Mouse (Mus musculus): ENCODE results near the gene Man1c1. TPM values are rescaled to one million over a fixed set of nuclear protein-coding genes. Genes with fewer than 3 reads are reported as not detected.

The Man1c1 gene
- polyA plus RNA-seq, 1 experiment, result 6.9 TPM

DNA sequence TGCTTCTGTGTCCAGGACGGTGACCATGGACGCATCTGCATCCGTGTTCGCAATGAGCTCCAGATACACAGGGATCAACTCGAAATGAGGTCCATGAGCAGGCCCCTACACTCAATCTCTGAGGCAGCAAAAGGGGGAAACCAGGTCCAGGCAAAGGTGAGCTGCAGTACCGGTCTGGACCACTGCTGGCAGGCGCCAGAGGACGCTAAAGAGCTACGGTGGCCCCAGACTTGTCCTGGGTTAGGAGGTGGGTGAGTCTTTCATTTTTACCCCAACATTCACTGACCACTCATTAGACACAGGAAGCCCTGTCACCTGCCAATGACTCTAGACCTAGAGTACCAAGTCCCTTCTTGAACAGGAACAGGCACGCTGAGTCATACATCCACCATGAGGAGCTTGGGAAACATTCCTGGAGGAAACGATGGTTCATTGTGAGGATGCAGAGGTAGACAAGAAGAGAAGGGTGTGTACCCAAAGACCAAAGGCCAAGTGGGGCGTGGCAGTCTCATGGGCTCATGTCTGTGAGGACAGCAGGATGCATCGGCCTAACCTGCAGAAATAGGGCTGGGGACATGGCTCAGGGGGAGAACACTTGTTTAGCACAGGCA, 21.8 kb upstream of the Man1c1 start:
- DNase-seq (ENCODE audit: low read depth in 1 of 2, low spot score in 2 of 2), result no peak
- H3K27ac ChIP-seq (ENCODE audit: insufficient read depth, low read length), result no peak overlapping the region
- no peak overlapping the region for H3K4me3 ChIP-seq (ENCODE audit: extremely low read depth, insufficient read depth, insufficient read length)
- H3K27me3 ChIP-seq (ENCODE audit: control insufficient read depth, insufficient read depth, low read length), result no peaks in the 10 kb centered on the region
- TF ChIP-seq CTCF (IDR thresholded peaks at IDR 0.05; ENCODE audit: extremely low read depth, insufficient read depth, insufficient read length, insufficient replicate concordance) (no peak), POLR2A (IDR thresholded peaks at IDR 0.05; ENCODE audit: low read depth, low read length) (no peak)
- H3K36me3 ChIP-seq (ENCODE audit: control insufficient read depth, insufficient read depth, low read length), result no peaks in the 10 kb centered on the region
- H3K4me1 ChIP-seq (ENCODE audit: control insufficient read depth, insufficient read depth, insufficient read length), result no peaks in the 10 kb centered on the region
- 84% methylated on average over 13 of the region's 13 CpGs for WGBS

GRCm38 (mm10) chr4:134724974-134725373, 20.9 kb upstream of the Man1c1 start:
- no peaks in the 10 kb centered on the region for H3K27me3 ChIP-seq (ENCODE audit: control insufficient read depth, insufficient read depth, low read length)
- H3K4me1 ChIP-seq (ENCODE audit: control insufficient read depth, insufficient read depth, insufficient read length), result no peaks in the 10 kb centered on the region
- 54% methylated on average over 4 of the region's 4 CpGs for WGBS
- TF ChIP-seq CTCF (IDR thresholded peaks at IDR 0.05; ENCODE audit: extremely low read depth, insufficient read depth, insufficient read length, insufficient replicate concordance) (no peak), POLR2A (IDR thresholded peaks at IDR 0.05; ENCODE audit: low read depth, low read length) (no peak)
- no peak for DNase-seq (ENCODE audit: low read depth in 1 of 2, low spot score in 2 of 2)
- H3K4me3 ChIP-seq (ENCODE audit: extremely low read depth, insufficient read depth, insufficient read length), result no peak overlapping the region
- H3K27ac ChIP-seq (ENCODE audit: insufficient read depth, low read length), result no peak overlapping the region
- no peaks in the 10 kb centered on the region for H3K36me3 ChIP-seq (ENCODE audit: control insufficient read depth, insufficient read depth, low read length)

DNA sequence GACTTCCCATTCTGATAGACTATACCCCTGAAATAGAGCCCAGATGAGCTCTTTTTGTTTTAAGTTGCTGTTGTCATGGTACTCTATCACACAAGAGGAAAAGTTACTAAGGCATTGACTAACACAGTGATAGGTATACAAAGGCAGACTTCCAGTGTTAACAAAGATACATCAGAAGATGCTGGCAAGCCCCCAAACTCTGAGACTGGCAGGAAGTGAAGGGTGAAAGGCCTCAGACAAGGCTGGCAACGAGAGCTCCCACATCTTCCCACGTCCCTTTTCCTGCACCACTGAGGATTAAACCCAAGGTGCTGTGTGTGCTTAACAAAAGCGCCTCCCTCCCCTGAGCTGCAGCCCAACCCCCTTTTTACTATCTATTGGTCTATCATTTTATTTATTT, 19.2 kb upstream of the Man1c1 start:
- Histone ChIP-seq H3K4me3 (ENCODE audit: extremely low read depth, insufficient read depth, insufficient read length) (no peak overlapping the region), H3K27me3 (ENCODE audit: control insufficient read depth, insufficient read depth, low read length) (no peaks in the 10 kb centered on the region), H3K4me1 (ENCODE audit: control insufficient read depth, insufficient read depth, insufficient read length) (no peaks in the 10 kb centered on the region), H3K36me3 (ENCODE audit: control insufficient read depth, insufficient read depth, low read length) (no peaks in the 10 kb centered on the region), H3K27ac (ENCODE audit: insufficient read depth, low read length) (no peak overlapping the region)
- TF ChIP-seq CTCF (IDR thresholded peaks at IDR 0.05; ENCODE audit: extremely low read depth, insufficient read depth, insufficient read length, insufficient replicate concordance) (no peak), POLR2A (IDR thresholded peaks at IDR 0.05; ENCODE audit: low read depth, low read length) (no peak)
- WGBS, result 44% methylated on average over 3 of the region's 3 CpGs
- no peak for DNase-seq (ENCODE audit: low read depth in 1 of 2, low spot score in 2 of 2)

DNA sequence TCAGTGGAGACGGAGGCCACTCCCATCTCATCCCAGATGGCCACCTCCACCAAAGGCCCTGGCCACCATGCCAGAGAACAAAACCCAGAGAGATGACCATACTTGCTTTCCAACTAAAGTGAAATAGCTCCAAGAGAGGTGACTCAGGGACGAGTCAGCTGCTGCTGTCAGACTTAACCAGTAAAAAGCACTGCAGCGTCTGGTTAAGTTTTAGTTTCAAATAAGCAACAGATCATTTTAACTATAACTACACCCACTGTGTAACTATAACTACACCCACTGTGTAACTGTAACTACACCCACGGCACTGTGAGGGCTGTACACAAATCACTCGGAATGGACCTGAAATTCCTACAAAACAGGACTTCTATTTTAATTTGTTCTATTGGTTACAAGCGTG, 17.0 kb upstream of the Man1c1 start:
- Histone ChIP-seq H3K36me3 (ENCODE audit: control insufficient read depth, insufficient read depth, low read length) (no peaks in the 10 kb centered on the region), H3K4me1 (ENCODE audit: control insufficient read depth, insufficient read depth, insufficient read length) (no peaks in the 10 kb centered on the region), H3K4me3 (ENCODE audit: extremely low read depth, insufficient read depth, insufficient read length) (no peak overlapping the region), H3K27me3 (ENCODE audit: control insufficient read depth, insufficient read depth, low read length) (no peaks in the 10 kb centered on the region), H3K27ac (ENCODE audit: insufficient read depth, low read length) (no peak overlapping the region)
- TF ChIP-seq CTCF (IDR thresholded peaks at IDR 0.05; ENCODE audit: extremely low read depth, insufficient read depth, insufficient read length, insufficient replicate concordance) (no peak), POLR2A (IDR thresholded peaks at IDR 0.05; ENCODE audit: low read depth, low read length) (no peak)
- WGBS, result 95% methylated on average over 6 of the region's 6 CpGs
- DNase-seq (ENCODE audit: low read depth in 1 of 2, low spot score in 2 of 2), result no peak

GRCm38 (mm10) chr4:134720371-134720770, 16.3 kb upstream of the Man1c1 start:
- H3K4me3 ChIP-seq (ENCODE audit: extremely low read depth, insufficient read depth, insufficient read length), result no peak overlapping the region
- H3K36me3 ChIP-seq (ENCODE audit: control insufficient read depth, insufficient read depth, low read length), result no peaks in the 10 kb centered on the region
- WGBS, result 79% methylated on average over 3 of the region's 3 CpGs
- no peaks in the 10 kb centered on the region for H3K4me1 ChIP-seq (ENCODE audit: control insufficient read depth, insufficient read depth, insufficient read length)
- no peak overlapping the region for H3K27ac ChIP-seq (ENCODE audit: insufficient read depth, low read length)
- DNase-seq (ENCODE audit: low read depth in 1 of 2, low spot score in 2 of 2), result no peak
- H3K27me3 ChIP-seq (ENCODE audit: control insufficient read depth, insufficient read depth, low read length), result no peaks in the 10 kb centered on the region
- TF ChIP-seq CTCF (IDR thresholded peaks at IDR 0.05; ENCODE audit: extremely low read depth, insufficient read depth, insufficient read length, insufficient replicate concordance) (no peak), POLR2A (IDR thresholded peaks at IDR 0.05; ENCODE audit: low read depth, low read length) (no peak)

DNA sequence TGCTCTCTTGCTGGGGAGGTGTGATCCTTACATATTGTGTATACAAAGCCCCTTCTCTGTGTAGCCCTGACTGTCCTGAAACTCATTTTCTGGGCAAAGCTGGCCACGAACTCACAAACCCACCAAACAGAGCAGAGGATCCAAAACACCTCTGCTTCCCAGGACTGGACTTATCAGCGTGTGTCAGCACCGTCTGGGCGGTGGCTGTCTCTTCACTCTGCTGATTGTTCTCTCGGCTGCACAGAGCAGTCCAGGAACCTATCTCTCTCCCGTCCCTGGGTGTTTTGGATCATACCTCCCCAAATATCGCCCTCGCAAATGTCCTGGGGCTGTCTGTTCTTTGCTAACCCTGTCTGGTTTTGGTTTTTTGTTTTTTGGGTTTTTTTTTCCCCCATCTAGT, 15.4 kb upstream of the Man1c1 start:
- H3K4me3 ChIP-seq (ENCODE audit: extremely low read depth, insufficient read depth, insufficient read length), result no peak overlapping the region
- no peaks in the 10 kb centered on the region for H3K4me1 ChIP-seq (ENCODE audit: control insufficient read depth, insufficient read depth, insufficient read length)
- H3K36me3 ChIP-seq (ENCODE audit: control insufficient read depth, insufficient read depth, low read length), result no peaks in the 10 kb centered on the region
- DNase-seq (ENCODE audit: low read depth in 1 of 2, low spot score in 2 of 2), result no peak
- WGBS, result 70% methylated on average over 8 of the region's 8 CpGs
- no peaks in the 10 kb centered on the region for H3K27me3 ChIP-seq (ENCODE audit: control insufficient read depth, insufficient read depth, low read length)
- H3K27ac ChIP-seq (ENCODE audit: insufficient read depth, low read length), result no peak overlapping the region
- TF ChIP-seq POLR2A (IDR thresholded peaks at IDR 0.05; ENCODE audit: low read depth, low read length) (no peak), CTCF (IDR thresholded peaks at IDR 0.05; ENCODE audit: extremely low read depth, insufficient read depth, insufficient read length, insufficient replicate concordance) (no peak)

DNA sequence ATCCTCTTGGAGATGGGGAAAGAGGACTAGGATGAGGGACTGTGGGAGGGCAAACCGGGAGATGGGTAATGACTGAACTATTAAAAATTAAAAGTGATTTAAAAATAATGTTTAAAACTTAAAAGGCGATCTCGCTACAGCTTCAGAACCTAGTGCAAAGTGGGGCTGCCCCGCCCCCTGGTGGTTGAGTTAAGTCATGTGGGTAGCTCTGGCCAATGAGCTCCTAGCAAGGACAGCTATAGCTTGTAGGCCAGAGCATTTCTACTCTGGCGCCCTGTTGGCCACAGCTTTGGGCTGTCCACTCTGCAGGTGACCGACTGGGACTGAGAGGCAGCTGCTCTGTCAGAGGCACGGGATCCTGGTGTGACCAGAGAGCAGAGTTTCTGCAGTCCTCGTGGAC, 9.8 kb upstream of the Man1c1 start:
- Histone ChIP-seq H3K36me3 (ENCODE audit: control insufficient read depth, insufficient read depth, low read length) (no peaks in the 10 kb centered on the region), H3K4me1 (ENCODE audit: control insufficient read depth, insufficient read depth, insufficient read length) (no peaks in the 10 kb centered on the region), H3K27me3 (ENCODE audit: control insufficient read depth, insufficient read depth, low read length) (no peaks in the 10 kb centered on the region), H3K27ac (ENCODE audit: insufficient read depth, low read length) (no peak overlapping the region), H3K4me3 (ENCODE audit: extremely low read depth, insufficient read depth, insufficient read length) (no peak overlapping the region)
- TF ChIP-seq CTCF (IDR thresholded peaks at IDR 0.05; ENCODE audit: extremely low read depth, insufficient read depth, insufficient read length, insufficient replicate concordance) (peak; percentile 84; the same call in 1 of the 2 replicates), POLR2A (IDR thresholded peaks at IDR 0.05; ENCODE audit: low read depth, low read length) (no peak)
- peak; percentile 66 to 81 for DNase-seq (ENCODE audit: low read depth in 1 of 2, low spot score in 2 of 2)
- WGBS, result 11% methylated on average over 8 of the region's 8 CpGs

Data from spleen, adult 2 months (tissue).